Mouse (Mus musculus): Measurements from ENCODE around the gene Slc6a2. TPM values are rescaled to one million over a fixed set of nuclear protein-coding genes. Genes with fewer than 3 reads are reported as not detected.
A peak's percentile ranks its signal among the peaks of the same experiment; 100 is the strongest.

The Slc6a2 gene
- 10 to 100 TPM in 1 of 2 experiments, 1 to 10 TPM in 1; 9.9 to 13.1 TPM for total RNA-seq (2021)
- long read RNA-seq, experiment 1, full-length matches to known transcripts, result 1 of 13 reads
- long read RNA-seq, experiment 1, partial matches to known transcripts, result 4 of 13 reads
- long read RNA-seq, experiment 1, other reads (novel, unspliced or antisense), result 8 of 13 reads
- long read RNA-seq, experiment 2, partial matches to known transcripts, result 1 of 2 reads
- long read RNA-seq, experiment 2, other reads (novel, unspliced or antisense), result 1 of 2 reads

- DNase-seq, result no peak
Observed at GRCm38 (mm10) chr8:92959779-92960178, at the start of gene Slc6a2. Slc6a2 (plus strand) TSS chr8:92960079.

GRCm38 (mm10) chr8:92911477-92911876, 48.4 kb upstream of the Slc6a2 start:
- no peak for DNase-seq

DNA sequence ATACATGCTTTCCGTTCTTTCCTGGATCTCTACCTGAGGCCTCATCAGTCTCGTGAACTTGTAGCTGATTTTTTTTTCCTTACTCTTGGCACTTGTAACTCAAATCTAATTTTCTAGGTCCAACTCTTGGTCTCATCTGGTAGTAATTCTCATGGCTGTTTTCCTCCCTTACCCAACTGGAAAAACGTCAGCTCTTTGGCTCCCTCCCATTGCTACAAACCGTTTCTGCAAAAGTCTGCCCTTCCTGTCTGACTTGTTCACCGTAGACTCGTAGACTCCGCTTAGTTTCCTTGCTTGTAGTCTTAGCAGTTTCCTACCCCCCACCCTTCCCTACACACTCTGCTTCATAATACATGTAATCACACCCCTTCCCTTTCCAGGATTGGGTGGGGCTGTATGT, 46.5 kb upstream of the Slc6a2 start:
- DNase-seq, result no peak

DNA sequence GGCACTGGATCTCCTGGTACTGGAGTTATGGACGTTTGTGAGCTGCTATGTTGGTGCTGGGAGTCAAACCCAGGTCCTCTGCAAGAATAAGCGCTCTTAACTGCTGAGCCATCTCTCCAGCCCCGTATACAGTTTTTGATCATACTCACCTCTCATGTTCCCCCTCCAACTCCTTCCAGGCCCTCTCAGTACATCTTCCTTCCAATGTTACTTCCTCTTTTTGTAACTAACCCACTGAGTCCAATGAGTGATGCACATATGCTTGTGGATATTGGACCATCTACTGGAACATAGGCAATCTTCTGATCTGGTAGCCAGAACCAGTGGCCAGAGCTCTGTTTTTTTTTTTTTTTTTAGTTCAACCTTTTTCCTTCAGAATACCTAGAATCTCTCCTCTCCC, 43.8 kb upstream of the Slc6a2 start:
- no peak for DNase-seq

DNA sequence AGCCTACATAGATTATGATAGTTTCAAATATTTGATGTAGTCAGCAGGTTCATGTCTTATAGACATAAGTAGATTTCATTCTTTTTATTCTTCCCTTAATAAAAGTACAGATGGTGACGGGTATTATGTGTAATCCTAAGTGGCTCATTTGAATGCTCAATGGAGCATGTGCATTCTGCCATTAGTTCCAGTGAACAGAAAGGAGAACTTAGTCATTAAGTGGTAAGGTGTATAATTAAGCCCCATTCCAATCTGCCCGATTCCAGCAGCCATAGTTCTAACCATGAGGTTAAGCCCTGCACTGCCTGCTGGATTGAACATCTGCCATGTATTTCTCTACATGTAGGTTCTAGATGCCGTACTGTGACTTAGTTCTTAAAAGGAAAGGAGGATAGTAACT, 38.1 kb upstream of the Slc6a2 start:
- no peak for DNase-seq

GRCm38 (mm10) chr8:92928986-92929385, 30.9 kb upstream of the Slc6a2 start:
- no peak for DNase-seq

DNA sequence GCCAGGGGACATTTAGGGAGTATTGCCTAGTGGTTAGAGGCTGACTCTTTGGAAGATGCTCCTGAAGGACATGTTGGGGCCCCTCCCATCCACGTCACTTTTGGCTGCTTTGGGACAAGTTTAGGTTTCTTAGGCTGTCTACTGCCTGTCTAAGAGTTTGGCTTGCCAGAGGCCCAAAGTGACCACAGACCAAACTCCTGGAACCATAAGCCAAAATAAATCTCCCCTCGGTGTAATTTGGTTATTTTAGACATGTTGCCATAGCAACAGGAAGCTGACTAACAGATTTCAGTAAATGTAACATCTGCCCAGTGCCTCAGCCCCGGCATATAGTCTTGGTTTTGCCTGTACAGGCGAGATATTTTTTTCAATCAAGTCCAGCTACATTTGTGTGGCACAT, 21.8 kb upstream of the Slc6a2 start:
- DNase-seq, result no peak

DNA sequence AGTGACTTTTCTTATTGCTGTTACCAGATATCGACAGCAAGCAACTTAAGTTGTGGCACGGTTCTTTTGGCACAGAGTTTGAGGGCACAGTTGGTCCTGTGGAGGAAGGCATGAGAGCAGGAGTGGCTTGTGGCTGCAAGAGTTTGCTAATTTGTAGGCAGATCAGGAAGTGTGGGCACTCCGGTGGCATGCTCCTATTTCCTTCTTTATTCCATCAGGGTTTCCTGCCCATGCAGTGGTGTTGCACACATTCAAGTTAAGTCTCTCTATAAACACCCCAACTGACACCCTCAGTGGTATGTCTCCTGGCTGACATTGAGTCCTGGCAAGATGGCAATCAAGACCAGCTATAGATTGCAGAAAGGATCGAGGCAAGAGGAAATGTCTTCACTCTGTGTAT, 10.8 kb upstream of the Slc6a2 start:
- DNase-seq, result no peak

DNA sequence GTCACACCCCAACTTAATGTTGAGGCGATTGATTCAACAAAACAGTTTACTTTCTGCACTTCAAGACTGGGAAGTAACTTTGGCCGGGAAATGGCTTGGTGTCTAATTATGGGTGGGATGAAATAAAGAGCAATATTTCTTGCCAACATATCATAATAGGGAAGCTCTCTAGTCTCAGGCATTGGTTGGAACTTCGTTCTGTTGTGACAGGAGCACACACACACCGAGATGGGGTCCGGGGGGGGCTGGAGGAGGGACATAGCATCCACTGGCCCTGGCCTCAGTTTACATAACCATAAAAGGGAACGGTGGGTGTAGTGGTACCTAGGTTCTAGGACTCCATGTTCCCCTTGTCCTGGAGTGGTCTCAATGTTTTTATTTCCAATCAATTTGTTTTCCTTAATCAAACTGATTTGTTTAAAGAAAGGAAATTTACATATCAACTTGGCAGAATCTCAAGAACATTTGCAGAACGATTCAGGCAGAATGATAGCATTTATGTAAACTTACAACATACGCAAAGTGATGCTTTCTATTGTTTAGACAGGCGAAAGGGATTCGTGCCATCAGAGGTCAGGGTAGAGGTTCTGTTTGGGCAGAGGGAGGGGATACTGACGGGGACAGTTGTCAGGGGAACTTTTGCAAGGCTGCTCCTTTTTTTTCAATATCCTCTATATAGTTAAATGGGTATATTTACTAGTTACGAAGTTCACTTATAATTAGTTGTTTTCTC, 9.1 kb upstream of the Slc6a2 start:
- no peak for DNase-seq

DNA sequence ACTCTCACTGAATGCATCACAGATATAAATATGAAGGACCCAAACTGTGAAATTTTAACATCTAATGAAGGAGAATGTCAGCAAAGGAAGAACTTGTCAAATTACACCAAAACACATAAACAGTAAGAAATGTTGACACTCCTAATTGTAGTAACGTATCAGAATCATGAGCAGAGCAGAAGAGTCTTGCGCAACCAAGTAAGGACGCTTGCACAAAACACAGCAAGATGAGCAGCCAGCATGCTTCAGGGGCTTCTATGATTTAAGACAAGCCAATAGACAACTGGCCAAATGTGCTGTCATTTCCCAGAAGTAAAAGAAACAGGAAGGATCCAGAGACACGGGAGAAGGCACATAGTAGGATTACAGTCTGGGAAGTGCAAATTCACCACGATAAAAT, 5.8 kb upstream of the Slc6a2 start:
- no peak for DNase-seq

GRCm38 (mm10) chr8:92960451-92960911, 602 bp downstream of the Slc6a2 start:
- peak in 1 of 2 experiments; percentile 15 for DNase-seq

DNA sequence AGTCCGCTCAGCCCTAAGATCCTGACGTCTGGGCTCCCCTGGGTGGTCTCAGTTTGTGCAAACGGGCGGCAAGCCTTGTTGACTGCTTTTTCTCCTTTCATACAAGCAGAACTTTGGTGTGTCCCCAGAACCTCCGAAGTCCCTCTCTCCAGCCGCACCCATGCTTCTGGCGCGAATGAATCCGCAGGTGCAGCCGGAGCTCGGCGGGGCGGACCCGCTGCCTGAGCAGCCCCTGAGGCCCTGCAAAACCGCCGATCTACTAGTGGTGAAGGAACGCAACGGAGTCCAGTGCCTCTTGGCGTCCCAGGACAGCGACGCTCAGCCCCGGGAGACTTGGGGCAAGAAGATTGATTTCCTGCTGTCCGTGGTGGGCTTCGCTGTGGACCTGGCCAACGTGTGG, 1.2 kb downstream of the Slc6a2 start:
- DNase-seq, result no peak

- no peak for DNase-seq
Observed at GRCm38 (mm10) chr8:92964556-92964955, 4.7 kb downstream of the Slc6a2 start.

GRCm38 (mm10) chr8:92972949-92973348, 13.1 kb downstream of the Slc6a2 start:
- peak; percentile 79 to 85 for DNase-seq

- DNase-seq, result no peak
Observed at GRCm38 (mm10) chr8:92976656-92977055, 16.8 kb downstream of the Slc6a2 start.

GRCm38 (mm10) chr8:92982491-92982890, 22.6 kb downstream of the Slc6a2 start:
- DNase-seq, result no peak

DNA sequence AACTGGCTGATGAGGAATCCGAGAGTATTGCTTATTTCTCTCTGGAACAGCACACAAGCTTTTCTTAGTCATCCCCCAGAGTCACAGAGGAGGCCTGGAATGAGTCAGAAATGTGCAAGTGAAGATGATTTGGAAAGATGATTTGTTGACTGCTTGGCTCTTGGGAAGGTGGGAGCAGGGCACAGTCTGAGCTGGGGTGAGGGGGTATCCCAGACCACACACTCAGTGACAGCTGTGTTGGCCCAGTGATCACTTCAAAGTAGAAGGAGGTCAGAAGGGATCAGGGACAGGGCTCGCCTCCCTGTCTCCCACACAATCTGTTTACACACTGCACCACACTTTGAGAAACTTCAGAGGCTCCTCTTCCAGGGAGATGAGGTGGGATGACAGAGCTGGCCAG, 24.5 kb downstream of the Slc6a2 start:
- DNase-seq, result peak in 1 of 2 experiments; percentile 19

GRCm38 (mm10) chr8:92996840-92997239, 37.0 kb downstream of the Slc6a2 start:
- DNase-seq, result peak; percentile 55 to 58

DNA sequence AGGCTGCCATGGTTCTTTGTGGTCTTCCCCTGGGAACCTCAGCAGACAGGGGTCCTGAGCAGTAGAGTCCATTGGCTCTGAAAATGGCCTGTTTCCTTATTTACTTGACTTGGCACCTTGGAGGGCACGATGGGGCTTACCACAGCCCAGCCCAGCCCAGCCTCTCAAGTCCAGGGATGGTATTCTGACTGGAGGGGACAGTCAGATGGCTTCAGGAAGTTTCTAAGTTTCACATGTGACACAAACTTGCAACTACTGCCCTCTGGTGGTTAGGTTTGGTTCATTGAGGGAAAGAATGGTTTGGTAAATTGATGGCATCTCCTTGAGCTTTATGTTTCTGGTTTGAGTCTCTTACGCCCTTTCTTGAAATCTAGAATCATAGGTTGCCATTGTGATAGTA, 38.7 kb downstream of the Slc6a2 start:
- DNase-seq, result peak; percentile 2 to 55

DNA sequence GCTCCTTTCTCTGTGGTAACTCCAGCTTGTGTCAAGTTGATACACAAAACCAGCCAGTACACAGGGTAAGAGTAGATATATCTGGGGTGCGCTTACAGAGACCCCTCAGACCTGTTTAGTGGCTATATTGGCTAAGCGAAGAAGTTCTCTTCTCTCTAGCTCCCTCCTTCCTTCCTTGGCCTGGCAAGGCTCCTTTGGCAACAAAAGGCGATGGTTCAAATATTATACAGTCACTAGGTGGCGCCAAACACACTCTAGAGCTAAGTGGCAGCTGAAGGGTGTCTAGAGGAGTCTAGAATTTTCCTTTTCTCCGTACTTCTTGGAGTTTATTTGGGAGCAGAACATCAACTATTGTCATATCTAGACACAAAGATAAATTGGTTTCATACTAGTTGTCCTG, 50.4 kb downstream of the Slc6a2 start:
- DNase-seq, result peak; percentile 31 to 40

DNA sequence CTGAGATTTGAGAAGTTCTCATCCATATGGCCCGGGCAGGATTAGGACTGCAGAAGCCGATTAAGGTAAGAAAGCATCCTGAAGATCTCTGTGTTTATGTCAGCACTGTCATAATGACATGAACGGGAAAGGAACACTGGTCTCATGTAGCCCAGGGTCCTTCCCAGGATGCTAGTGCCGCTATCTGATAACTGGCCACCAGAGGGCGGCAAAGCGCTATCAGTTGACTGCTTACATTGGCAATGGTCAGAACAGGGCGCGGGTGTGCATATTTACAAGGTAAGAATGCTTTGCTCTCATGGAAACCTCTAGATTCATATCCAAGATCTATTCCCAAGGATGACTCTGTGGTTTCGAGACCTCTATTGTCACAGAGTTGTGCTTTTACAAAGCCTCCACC, 51.6 kb downstream of the Slc6a2 start:
- DNase-seq, result peak; percentile 85

DNA sequence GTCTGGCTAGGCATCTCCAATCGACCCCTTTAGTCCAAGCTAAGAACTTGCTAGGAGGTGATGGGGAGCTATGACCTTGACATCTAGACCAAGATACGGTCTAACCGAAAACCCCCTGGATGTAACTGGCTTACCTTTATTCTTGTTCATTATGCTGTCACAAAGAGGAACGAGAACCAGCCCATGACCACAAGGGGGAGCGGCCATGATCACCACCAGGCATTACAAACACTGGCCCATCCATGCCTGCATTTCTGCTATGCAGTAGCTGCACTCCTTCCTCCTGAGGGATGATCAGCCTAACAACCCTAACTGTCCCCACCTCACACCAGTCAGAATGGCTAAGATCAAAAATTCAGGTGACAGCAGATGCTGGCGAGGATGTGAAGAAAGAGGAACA, 52.3 kb downstream of the Slc6a2 start:
- no peak for DNase-seq

DNA sequence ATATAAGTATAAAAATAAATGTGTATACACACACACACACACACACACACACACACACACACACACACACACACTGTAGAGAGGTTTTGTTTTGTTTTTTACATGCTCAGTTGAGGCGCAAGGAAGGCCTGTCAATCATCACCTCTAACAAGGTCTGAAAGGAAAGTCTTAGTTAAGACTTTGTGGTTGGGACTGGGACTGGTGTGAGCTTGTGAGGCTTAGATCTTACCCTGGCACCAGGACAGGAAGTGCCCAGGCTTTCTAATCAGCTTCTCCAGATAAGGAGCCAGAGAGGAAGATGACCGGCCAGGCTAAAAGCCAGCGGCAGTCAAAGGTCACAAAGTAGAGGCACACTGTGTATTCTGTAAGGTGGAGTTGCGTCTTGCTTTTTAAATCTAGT, 54.4 kb downstream of the Slc6a2 start:
- DNase-seq, result no peak

DNA sequence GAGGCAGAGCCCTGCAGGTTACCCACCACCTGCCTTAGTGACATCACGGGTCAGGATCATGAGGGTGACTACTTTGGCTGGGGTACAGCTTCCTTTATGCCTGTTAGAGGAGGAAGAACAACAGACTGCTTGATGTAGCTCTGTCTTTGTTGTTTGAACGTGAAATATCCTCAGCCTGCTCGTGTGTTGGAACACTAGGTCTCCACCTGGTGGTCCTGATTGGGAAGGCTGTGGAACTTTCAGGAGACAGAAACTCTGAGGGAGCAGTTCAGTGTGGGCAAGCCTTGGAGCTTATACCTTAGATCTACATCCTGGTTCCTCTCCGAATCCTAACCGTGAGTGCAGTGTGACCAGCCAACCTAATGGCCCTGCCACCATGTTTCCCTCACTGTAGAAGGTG, 61.9 kb downstream of the Slc6a2 start:
- DNase-seq, result no peak
